Mouse (Mus musculus): ENCODE measurements around the gene Tmem198. TPM values are rescaled to one million over a fixed set of nuclear protein-coding genes. Genes with fewer than 3 reads are reported as not detected.
A peak's percentile ranks its signal among the peaks of the same experiment; 100 is the strongest.

Tmem198 gene
- polyA plus RNA-seq, 1 experiment = 0.27 TPM

GRCm38 (mm10) chr1:75510154-75510553 is 30.8 kb downstream of the Tmem198 start:
- Histone ChIP-seq H3K9me3 (replicated peaks; ENCODE audit: control insufficient read depth, insufficient read depth, low read length, poor library complexity, severe bottlenecking) (no peaks in the 10 kb centered on the region), H3K27ac (ENCODE audit: insufficient read depth, low read length) (peak overlapping the region; percentile 12), H3K4me3 (ENCODE audit: low read depth, low read length) (peak overlapping the region; percentile 35), H3K36me3 (ENCODE audit: control insufficient read depth, insufficient read depth, low read length, poor library complexity, severe bottlenecking) (no peaks in the 10 kb centered on the region), H3K4me1 (ENCODE audit: control insufficient read depth, insufficient read depth, low read length) (peaks cover 15% of the 10 kb centered on the region), H3K9ac (ENCODE audit: low read depth, poor library complexity, severe bottlenecking) (peak overlapping the region; percentile 50), H3K27me3 (ENCODE audit: control insufficient read depth, insufficient read depth, low read length, poor library complexity, severe bottlenecking) (no peaks in the 10 kb centered on the region)
- TF ChIP-seq POLR2A (IDR thresholded peaks at IDR 0.05; ENCODE audit: insufficient read depth, low read length) = no peak
- TF ChIP-seq CTCF (IDR thresholded peaks at IDR 0.05; ENCODE audit: low read depth, low read length) = no peak
- TF ChIP-seq EP300 (IDR thresholded peaks at IDR 0.05; ENCODE audit: insufficient read depth, low read depth, low read length) = no peak

DNA sequence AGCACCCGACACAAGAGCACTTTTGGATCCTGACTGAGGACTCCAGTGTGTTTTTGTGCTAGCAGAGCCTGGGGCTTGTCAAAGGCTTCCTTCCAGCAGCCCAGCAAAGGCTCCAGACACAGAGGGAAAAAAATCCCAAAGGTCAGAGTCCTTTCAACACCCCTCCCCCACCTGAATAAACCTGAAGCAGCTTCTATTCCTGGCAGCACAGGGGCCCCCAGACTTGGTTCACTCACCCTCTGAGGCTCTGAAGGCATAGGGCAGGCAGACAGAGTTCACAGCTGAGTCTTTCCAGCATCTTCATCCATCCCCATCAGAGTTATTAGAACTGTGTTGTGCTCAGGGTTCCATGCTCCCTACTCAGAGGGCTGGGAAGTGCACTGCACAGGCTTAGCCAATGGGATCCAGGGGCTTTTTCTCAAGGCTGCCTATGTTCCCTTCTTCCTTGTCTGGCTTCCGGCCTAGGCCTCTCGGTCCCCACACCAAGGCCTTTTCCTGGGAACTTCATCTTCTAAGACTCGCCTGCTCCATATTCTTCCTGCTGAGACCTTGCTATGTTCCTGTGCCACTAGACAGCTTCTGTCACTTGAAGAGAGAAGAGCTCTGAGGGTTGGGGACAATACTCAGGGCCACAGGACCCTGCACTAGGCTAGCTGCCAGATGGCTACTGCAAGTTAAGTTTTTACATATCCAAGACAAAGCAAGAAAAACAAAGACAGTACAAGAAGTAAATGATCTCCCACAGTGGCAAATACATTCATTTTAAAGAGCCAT is 32.3 kb downstream of the Tmem198 start:
- Histone ChIP-seq H3K27ac (ENCODE audit: insufficient read depth, low read length) (peak overlapping the region; percentile 95), H3K4me1 (ENCODE audit: control insufficient read depth, insufficient read depth, low read length) (peaks cover 16% of the 10 kb centered on the region), H3K27me3 (ENCODE audit: control insufficient read depth, insufficient read depth, low read length, poor library complexity, severe bottlenecking) (no peaks in the 10 kb centered on the region), H3K4me3 (ENCODE audit: low read depth, low read length) (no peak overlapping the region), H3K9me3 (replicated peaks; ENCODE audit: control insufficient read depth, insufficient read depth, low read length, poor library complexity, severe bottlenecking) (no peaks in the 10 kb centered on the region), H3K36me3 (ENCODE audit: control insufficient read depth, insufficient read depth, low read length, poor library complexity, severe bottlenecking) (no peaks in the 10 kb centered on the region), H3K9ac (ENCODE audit: low read depth, poor library complexity, severe bottlenecking) (no peak overlapping the region)
- TF ChIP-seq POLR2A (IDR thresholded peaks at IDR 0.05; ENCODE audit: insufficient read depth, low read length) (no peak), EP300 (IDR thresholded peaks at IDR 0.05; ENCODE audit: insufficient read depth, low read depth, low read length) (peak; percentile 61; the same call in 1 of the 2 replicates)

- Histone ChIP-seq H3K4me1 (ENCODE audit: control insufficient read depth, insufficient read depth, low read length) (peaks cover 15% of the 10 kb centered on the region), H3K36me3 (ENCODE audit: control insufficient read depth, insufficient read depth, low read length, poor library complexity, severe bottlenecking) (no peaks in the 10 kb centered on the region), H3K27ac (ENCODE audit: insufficient read depth, low read length) (peak overlapping the region; percentile 95), H3K27me3 (ENCODE audit: control insufficient read depth, insufficient read depth, low read length, poor library complexity, severe bottlenecking) (no peaks in the 10 kb centered on the region), H3K9ac (ENCODE audit: low read depth, poor library complexity, severe bottlenecking) (no peak overlapping the region), H3K4me3 (ENCODE audit: low read depth, low read length) (no peak overlapping the region), H3K9me3 (replicated peaks; ENCODE audit: control insufficient read depth, insufficient read depth, low read length, poor library complexity, severe bottlenecking) (no peaks in the 10 kb centered on the region)
- TF ChIP-seq EP300 (IDR thresholded peaks at IDR 0.05; ENCODE audit: insufficient read depth, low read depth, low read length) (peak; percentile 96), POLR2A (IDR thresholded peaks at IDR 0.05; ENCODE audit: insufficient read depth, low read length) (no peak)
Measured at GRCm38 (mm10) chr1:75512550-75512949, 33.2 kb downstream of the Tmem198 start.

DNA sequence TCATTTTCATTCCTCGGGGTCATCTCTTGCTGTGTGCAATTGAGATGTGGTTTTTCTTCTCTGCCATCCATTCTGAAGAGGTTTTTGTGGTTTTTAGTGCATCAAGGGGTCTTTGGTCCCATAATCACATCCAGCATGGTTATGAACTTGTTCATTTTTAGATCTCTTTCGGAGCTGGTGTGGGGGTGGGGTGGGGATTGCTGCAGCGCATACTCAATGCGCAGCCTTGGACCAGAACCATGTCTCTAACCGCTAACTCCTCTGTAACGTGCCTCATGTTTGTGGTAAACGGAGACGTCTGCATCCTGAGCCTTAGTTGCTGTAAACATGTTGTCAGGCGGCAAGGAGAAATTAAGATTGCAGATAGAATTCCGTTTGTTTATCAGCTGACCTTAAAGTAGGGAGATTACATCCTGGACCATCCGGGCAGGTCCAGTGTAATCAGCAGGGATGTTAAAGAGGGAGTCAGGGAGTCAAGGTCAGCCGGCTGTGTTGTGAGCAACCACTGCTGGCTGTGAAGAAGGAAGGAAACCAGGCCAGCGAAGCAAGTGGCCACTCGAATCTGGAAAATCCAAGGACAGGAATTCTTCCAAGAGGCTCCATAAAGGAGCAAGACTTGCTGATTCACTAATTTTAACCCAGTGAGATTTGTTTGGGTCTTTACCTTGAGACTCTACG is 37.5 kb downstream of the Tmem198 start:
- peaks cover 7% of the 10 kb centered on the region for H3K4me1 ChIP-seq (ENCODE audit: control insufficient read depth, insufficient read depth, low read length)
- no peak overlapping the region for H3K9ac ChIP-seq (ENCODE audit: low read depth, poor library complexity, severe bottlenecking)
- no peaks in the 10 kb centered on the region for H3K36me3 ChIP-seq (ENCODE audit: control insufficient read depth, insufficient read depth, low read length, poor library complexity, severe bottlenecking)
- TF ChIP-seq CTCF (IDR thresholded peaks at IDR 0.05; ENCODE audit: low read depth, low read length) (no peak), POLR2A (IDR thresholded peaks at IDR 0.05; ENCODE audit: insufficient read depth, low read length) (no peak), EP300 (IDR thresholded peaks at IDR 0.05; ENCODE audit: insufficient read depth, low read depth, low read length) (no peak)
- H3K4me3 ChIP-seq (ENCODE audit: low read depth, low read length) = no peak overlapping the region
- peak overlapping the region; percentile 68; the same call in 1 of the 2 replicates for H3K27ac ChIP-seq (ENCODE audit: insufficient read depth, low read length)
- H3K9me3 ChIP-seq (replicated peaks; ENCODE audit: control insufficient read depth, insufficient read depth, low read length, poor library complexity, severe bottlenecking) = no peaks in the 10 kb centered on the region
- no peaks in the 10 kb centered on the region for H3K27me3 ChIP-seq (ENCODE audit: control insufficient read depth, insufficient read depth, low read length, poor library complexity, severe bottlenecking)

GRCm38 (mm10) chr1:75517984-75518383 is 38.7 kb downstream of the Tmem198 start:
- TF ChIP-seq EP300 (IDR thresholded peaks at IDR 0.05; ENCODE audit: insufficient read depth, low read depth, low read length) (peak; percentile 70; the same call in 1 of the 2 replicates), CTCF (IDR thresholded peaks at IDR 0.05; ENCODE audit: low read depth, low read length) (no peak)
- H3K36me3 ChIP-seq (ENCODE audit: control insufficient read depth, insufficient read depth, low read length, poor library complexity, severe bottlenecking) = no peaks in the 10 kb centered on the region
- H3K9ac ChIP-seq (ENCODE audit: low read depth, poor library complexity, severe bottlenecking) = peak overlapping the region; percentile 41
- no peaks in the 10 kb centered on the region for H3K9me3 ChIP-seq (replicated peaks; ENCODE audit: control insufficient read depth, insufficient read depth, low read length, poor library complexity, severe bottlenecking)
- H3K4me3 ChIP-seq (ENCODE audit: low read depth, low read length) = no peak overlapping the region
- no peaks in the 10 kb centered on the region for H3K27me3 ChIP-seq (ENCODE audit: control insufficient read depth, insufficient read depth, low read length, poor library complexity, severe bottlenecking)
- peaks cover 5% of the 10 kb centered on the region for H3K4me1 ChIP-seq (ENCODE audit: control insufficient read depth, insufficient read depth, low read length)
- H3K27ac ChIP-seq (ENCODE audit: insufficient read depth, low read length) = peak overlapping the region; percentile 79

- Histone ChIP-seq H3K9me3 (replicated peaks; ENCODE audit: control insufficient read depth, insufficient read depth, low read length, poor library complexity, severe bottlenecking) (no peaks in the 10 kb centered on the region), H3K4me1 (ENCODE audit: control insufficient read depth, insufficient read depth, low read length) (peaks cover 5% of the 10 kb centered on the region), H3K4me3 (ENCODE audit: low read depth, low read length) (no peak overlapping the region), H3K9ac (ENCODE audit: low read depth, poor library complexity, severe bottlenecking) (peak overlapping the region; percentile 41), H3K27ac (ENCODE audit: insufficient read depth, low read length) (peak overlapping the region; percentile 79), H3K27me3 (ENCODE audit: control insufficient read depth, insufficient read depth, low read length, poor library complexity, severe bottlenecking) (no peaks in the 10 kb centered on the region), H3K36me3 (ENCODE audit: control insufficient read depth, insufficient read depth, low read length, poor library complexity, severe bottlenecking) (no peaks in the 10 kb centered on the region)
- TF ChIP-seq CTCF (IDR thresholded peaks at IDR 0.05; ENCODE audit: low read depth, low read length) = no peak
- TF ChIP-seq POLR2A (IDR thresholded peaks at IDR 0.05; ENCODE audit: insufficient read depth, low read length) = no peak
- no peak for TF ChIP-seq EP300 (IDR thresholded peaks at IDR 0.05; ENCODE audit: insufficient read depth, low read depth, low read length)
Measured at GRCm38 (mm10) chr1:75518427-75518826, 39.1 kb downstream of the Tmem198 start.
